Mouse (Mus musculus) lung, adult 2 months (tissue): ENCODE data around the gene Zfp810.

Experiments used
- CTCF ChIP-seq: fragments of 200-500 bp; IDR thresholded peaks from 2 replicates; pipeline ENCODE4 v1.5.1; 2011; ENCODE audit warnings: mild to moderate bottlenecking, low read length, control low read depth; ENCODE audit not compliant: insufficient read depth
- POLR2A ChIP-seq: fragments of 200-500 bp; IDR thresholded peaks from 2 replicates; pipeline ENCODE4 v1.6.1; 2011; ENCODE audit warnings: low read depth, mild to moderate bottlenecking, control low read depth, low read length, borderline replicate concordance; ENCODE audit errors: extremely low read depth

GRCm38 (mm10) chr9:22302199-22302598, 5.2 kb downstream of the Zfp810 start:
- TF ChIP-seq CTCF = no peak
- TF ChIP-seq POLR2A = no peak
